Mouse (Mus musculus): Measurements from ENCODE around the gene Phldb2.

DNA sequence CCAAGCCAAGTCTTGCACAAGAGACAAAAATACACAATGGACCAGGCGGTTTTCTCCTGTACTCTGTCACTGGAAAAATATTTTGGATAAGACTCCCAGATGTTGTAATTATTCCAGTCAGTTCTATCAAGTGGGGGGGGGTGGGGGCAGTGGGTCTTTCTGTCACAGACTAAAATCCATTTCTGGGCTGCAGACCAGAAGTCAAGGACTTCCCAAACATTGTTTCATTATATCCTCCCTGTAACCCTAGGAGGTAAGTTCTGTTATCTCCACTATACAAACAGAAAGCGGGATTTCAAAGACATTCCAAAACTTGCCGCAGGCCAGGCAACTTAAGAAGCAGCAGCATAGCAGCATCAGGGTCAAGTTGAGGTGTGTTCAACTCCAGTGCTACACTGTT lies 25.8 kb downstream of the Phldb2 start:
- TF ChIP-seq POLR2A (IDR thresholded peaks at IDR 0.05; ENCODE audit: low read depth, low read length) (no peak), CTCF (conservative IDR thresholded peaks at IDR 0.05; ENCODE audit: insufficient read depth, insufficient read length, low read depth, low read length) (no peak)
